Mouse (Mus musculus): ENCODE results near the gene Pigh. TPM values are rescaled to one million over a fixed set of nuclear protein-coding genes. Genes with fewer than 3 reads are reported as not detected.

The Pigh gene
- total RNA-seq (2014; fragmentation: Nextera tagmentation) (13.6 and 14.3 TPM in 2 replicates), total RNA-seq (2017) (14.7 and 14.8 TPM in 2 replicates)

GRCm38 (mm10) chr12:79089182-79089812, at the start of gene Pigh:
Gene Pigh, minus strand, starts transcription at chr12:79089651.
- peak; percentile 93 for ATAC-seq (replicated peaks; ENCODE audit: poor library complexity, severe bottlenecking)

GRCm38 (mm10) chr12:79138999-79139398, 49.5 kb upstream of the Pigh start:
- ATAC-seq (replicated peaks; ENCODE audit: poor library complexity, severe bottlenecking): no peak

GRCm38 (mm10) chr12:79136949-79137348, 47.5 kb upstream of the Pigh start:
- no peak for ATAC-seq (replicated peaks; ENCODE audit: poor library complexity, severe bottlenecking)

- ATAC-seq (replicated peaks; ENCODE audit: poor library complexity, severe bottlenecking): no peak
Observed at GRCm38 (mm10) chr12:79135105-79135504, 45.7 kb upstream of the Pigh start.

- no peak for ATAC-seq (replicated peaks; ENCODE audit: poor library complexity, severe bottlenecking)
Observed at GRCm38 (mm10) chr12:79134676-79135075, 45.2 kb upstream of the Pigh start.

- peak; percentile 96 for ATAC-seq (replicated peaks; ENCODE audit: poor library complexity, severe bottlenecking)
Observed at GRCm38 (mm10) chr12:79131706-79132460, 42.4 kb upstream of the Pigh start.

- ATAC-seq (replicated peaks; ENCODE audit: poor library complexity, severe bottlenecking): no peak
Observed at GRCm38 (mm10) chr12:79131178-79131675, 41.8 kb upstream of the Pigh start.

- peak; percentile 83 for ATAC-seq (replicated peaks; ENCODE audit: poor library complexity, severe bottlenecking)
Observed at GRCm38 (mm10) chr12:79130299-79131177, 41.1 kb upstream of the Pigh start, which contains the start of gene Arg2. Gene Arg2, plus strand, starts transcription at chr12:79130777.

GRCm38 (mm10) chr12:79122820-79123219, 33.4 kb upstream of the Pigh start:
- no peak; the same call in 1 of the 2 replicates for ATAC-seq (replicated peaks; ENCODE audit: poor library complexity, severe bottlenecking)

GRCm38 (mm10) chr12:79118991-79119390, 29.5 kb upstream of the Pigh start:
- ATAC-seq (replicated peaks; ENCODE audit: poor library complexity, severe bottlenecking): no peak

GRCm38 (mm10) chr12:79105312-79105711, 15.9 kb upstream of the Pigh start:
- ATAC-seq (replicated peaks; ENCODE audit: poor library complexity, severe bottlenecking): no peak

- ATAC-seq (replicated peaks; ENCODE audit: poor library complexity, severe bottlenecking): no peak
Observed at GRCm38 (mm10) chr12:79104544-79104943, 15.1 kb upstream of the Pigh start.

- ATAC-seq (replicated peaks; ENCODE audit: poor library complexity, severe bottlenecking): no peak
Observed at GRCm38 (mm10) chr12:79103773-79104172, 14.3 kb upstream of the Pigh start.

- ATAC-seq (replicated peaks; ENCODE audit: poor library complexity, severe bottlenecking): peak; percentile 66
Observed at GRCm38 (mm10) chr12:79097106-79097752, 7.8 kb upstream of the Pigh start.

- peak; percentile 58 for ATAC-seq (replicated peaks; ENCODE audit: poor library complexity, severe bottlenecking)
Observed at GRCm38 (mm10) chr12:79092569-79092968, 3.1 kb upstream of the Pigh start.

- ATAC-seq (replicated peaks; ENCODE audit: poor library complexity, severe bottlenecking): no peak
Observed at GRCm38 (mm10) chr12:79073362-79073761, 16.1 kb downstream of the Pigh start.

- peak; percentile 82 for ATAC-seq (replicated peaks; ENCODE audit: poor library complexity, severe bottlenecking)
Observed at GRCm38 (mm10) chr12:79072576-79072975, 16.9 kb downstream of the Pigh start.

GRCm38 (mm10) chr12:79070736-79071333, 18.6 kb downstream of the Pigh start:
- ATAC-seq (replicated peaks; ENCODE audit: poor library complexity, severe bottlenecking): no peak

- ATAC-seq (replicated peaks; ENCODE audit: poor library complexity, severe bottlenecking): peak; percentile 57
Observed at GRCm38 (mm10) chr12:79069916-79070315, 19.5 kb downstream of the Pigh start.

- ATAC-seq (replicated peaks; ENCODE audit: poor library complexity, severe bottlenecking): no peak
Observed at GRCm38 (mm10) chr12:79069187-79069608, 20.3 kb downstream of the Pigh start.
